Mouse (Mus musculus): ENCODE results near the gene Zfp775.

Gene Zfp775

GRCm38 (mm10) chr6:48627511-48627924 lies 25.7 kb downstream of the Zfp775 start:
- no peak for DNase-seq (ENCODE audit: low read depth in 1 of 2, low spot score in 2 of 2)

DNA sequence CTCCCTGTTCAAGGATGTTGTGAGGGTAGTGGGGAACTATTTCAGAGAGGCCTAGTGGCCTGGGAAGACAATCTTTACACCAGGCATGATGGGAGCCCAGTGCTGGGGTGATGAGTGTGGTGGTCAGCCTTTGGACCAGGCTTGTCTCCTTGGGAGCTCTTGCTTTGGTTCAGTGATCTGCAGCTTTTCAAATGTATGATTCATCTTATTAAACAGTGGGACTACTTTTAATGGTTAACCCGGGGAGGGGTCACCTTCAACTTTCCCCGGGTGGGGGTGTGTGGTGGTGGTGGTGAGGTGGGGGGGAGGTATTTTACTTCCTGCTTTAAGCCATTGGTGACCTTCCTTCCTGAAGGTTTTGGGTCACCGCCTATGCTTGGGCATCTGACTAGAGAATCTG lies 26.5 kb downstream of the Zfp775 start:
- DNase-seq (ENCODE audit: low read depth in 1 of 2, low spot score in 2 of 2), result no peak

GRCm38 (mm10) chr6:48628808-48629660 lies 27.2 kb downstream of the Zfp775 start:
- no peak for DNase-seq (ENCODE audit: low read depth in 1 of 2, low spot score in 2 of 2)

GRCm38 (mm10) chr6:48629661-48630034 lies 27.8 kb downstream of the Zfp775 start:
- no peak for DNase-seq (ENCODE audit: low read depth in 1 of 2, low spot score in 2 of 2)

- DNase-seq (ENCODE audit: low read depth in 1 of 2, low spot score in 2 of 2), result no peak
Measured at GRCm38 (mm10) chr6:48630831-48631230, 29.0 kb downstream of the Zfp775 start.

GRCm38 (mm10) chr6:48635105-48635504 lies 33.2 kb downstream of the Zfp775 start:
- no peak for DNase-seq (ENCODE audit: low read depth in 1 of 2, low spot score in 2 of 2)

GRCm38 (mm10) chr6:48636515-48636914 lies 34.7 kb downstream of the Zfp775 start:
- DNase-seq (ENCODE audit: low read depth in 1 of 2, low spot score in 2 of 2), result no peak

DNA sequence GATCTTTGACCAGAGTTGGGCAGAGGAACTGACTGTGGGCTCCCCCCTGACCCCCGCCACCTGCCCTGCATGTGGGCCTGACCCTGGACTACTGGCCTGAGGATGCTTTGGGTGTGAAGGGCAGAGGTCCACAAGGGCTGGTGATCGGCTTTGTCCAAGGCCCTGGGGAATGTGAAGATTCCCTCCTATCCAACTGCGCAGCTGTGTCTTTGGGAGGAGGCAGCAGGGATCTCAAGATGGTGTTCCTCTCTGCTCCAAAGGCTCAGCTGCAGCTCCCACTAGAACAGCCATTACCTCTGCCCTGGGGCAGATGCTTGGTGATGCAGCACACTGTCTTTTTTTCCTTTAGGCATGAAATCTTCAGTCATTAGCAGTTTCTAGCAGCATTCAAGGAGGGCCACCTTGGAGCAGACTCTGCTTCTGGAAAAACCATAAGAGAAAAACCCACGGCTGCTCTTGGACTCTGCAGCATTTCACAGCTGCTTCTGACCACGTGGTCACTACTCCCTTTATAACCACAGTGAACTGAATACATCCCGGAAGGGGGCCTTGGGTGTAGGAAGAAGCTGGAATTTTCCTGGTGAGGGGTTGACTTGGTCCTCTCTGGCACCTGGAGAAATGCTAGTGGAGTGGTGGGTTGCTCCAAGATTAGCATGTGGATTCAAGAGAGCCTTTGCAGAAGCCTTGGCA lies 36.1 kb downstream of the Zfp775 start:
- DNase-seq (ENCODE audit: low read depth in 1 of 2, low spot score in 2 of 2), result no peak

- no peak for DNase-seq (ENCODE audit: low read depth in 1 of 2, low spot score in 2 of 2)
Measured at GRCm38 (mm10) chr6:48638553-48638952, 36.7 kb downstream of the Zfp775 start.

DNA sequence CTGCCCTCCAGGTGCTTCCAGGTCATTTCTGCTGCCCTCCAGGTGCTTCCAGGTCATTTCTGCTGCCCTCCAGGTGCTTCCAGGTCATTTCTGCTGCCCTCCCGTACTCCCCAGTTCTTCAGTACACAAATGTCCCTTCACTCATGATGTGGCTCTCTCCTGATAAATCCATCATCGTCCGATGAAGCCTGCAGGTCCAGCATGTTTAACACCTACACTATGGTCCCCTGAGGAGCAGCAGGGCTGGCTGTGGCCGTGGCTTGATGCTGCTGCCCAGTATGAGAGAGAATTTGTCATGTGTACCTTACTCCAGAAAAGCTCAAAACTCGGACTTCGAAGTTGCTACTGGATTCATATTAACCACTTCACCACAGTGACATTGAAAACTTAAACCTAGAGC lies 39.5 kb downstream of the Zfp775 start:
- DNase-seq (ENCODE audit: low read depth in 1 of 2, low spot score in 2 of 2), result no peak

DNA sequence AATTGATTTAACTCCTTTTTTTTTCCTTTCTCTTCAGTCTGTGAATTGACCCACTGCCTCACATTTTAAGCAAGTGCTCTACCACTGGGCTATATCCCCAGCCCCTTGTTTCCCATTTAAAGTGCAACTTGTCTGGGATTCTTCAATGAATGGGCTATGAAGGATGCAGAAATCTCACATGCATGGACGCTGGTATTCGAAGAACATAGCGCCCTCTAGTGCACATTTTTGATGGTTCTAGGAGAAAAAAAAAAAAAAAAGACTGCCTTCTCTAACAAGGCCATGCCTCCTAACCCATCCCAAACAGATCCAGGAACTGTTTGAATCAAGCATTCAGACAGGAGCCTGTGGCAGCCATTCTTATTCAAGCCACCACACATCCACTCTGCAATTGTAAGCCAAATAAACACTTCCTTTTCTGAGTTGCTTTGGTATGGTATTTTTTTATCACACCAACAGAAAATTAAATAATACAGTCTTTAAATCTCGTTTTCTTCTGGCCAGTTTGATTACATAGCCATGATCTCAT lies 41.0 kb downstream of the Zfp775 start:
- DNase-seq (ENCODE audit: low read depth in 1 of 2, low spot score in 2 of 2), result no peak

- DNase-seq (ENCODE audit: low read depth in 1 of 2, low spot score in 2 of 2), result peak in 1 of 2 experiments; percentile 15
Measured at GRCm38 (mm10) chr6:48645660-48646308, 43.9 kb downstream of the Zfp775 start.

DNA sequence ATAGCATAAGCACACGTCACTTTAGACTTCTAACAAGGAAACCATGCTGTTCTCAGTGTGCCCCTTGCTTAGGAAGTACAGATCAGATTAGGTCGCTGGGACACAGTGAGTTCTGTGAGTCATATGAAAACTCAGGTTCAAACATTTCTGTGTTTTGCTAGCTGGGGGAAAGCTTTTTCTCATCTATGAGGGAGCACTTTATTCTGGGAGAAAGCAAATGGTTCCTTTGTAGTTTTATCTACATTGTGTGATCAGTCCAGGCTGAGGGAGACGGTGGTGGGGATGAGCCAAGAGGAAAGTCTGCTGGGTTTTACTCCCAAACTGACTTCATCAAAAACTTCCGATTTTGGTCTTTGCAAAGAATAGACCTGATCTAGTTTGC lies 44.4 kb downstream of the Zfp775 start:
- DNase-seq (ENCODE audit: low read depth in 1 of 2, low spot score in 2 of 2), result no peak

GRCm38 (mm10) chr6:48646995-48647394 lies 45.1 kb downstream of the Zfp775 start, which contains the start of gene Gimap8:
Gene Gimap8, plus strand, starts transcription at chr6:48647234.
- peak in 1 of 2 experiments; percentile 19 for DNase-seq (ENCODE audit: low read depth in 1 of 2, low spot score in 2 of 2)

- no peak for DNase-seq (ENCODE audit: low read depth in 1 of 2, low spot score in 2 of 2)
Measured at GRCm38 (mm10) chr6:48647611-48648010, 45.7 kb downstream of the Zfp775 start.

DNA sequence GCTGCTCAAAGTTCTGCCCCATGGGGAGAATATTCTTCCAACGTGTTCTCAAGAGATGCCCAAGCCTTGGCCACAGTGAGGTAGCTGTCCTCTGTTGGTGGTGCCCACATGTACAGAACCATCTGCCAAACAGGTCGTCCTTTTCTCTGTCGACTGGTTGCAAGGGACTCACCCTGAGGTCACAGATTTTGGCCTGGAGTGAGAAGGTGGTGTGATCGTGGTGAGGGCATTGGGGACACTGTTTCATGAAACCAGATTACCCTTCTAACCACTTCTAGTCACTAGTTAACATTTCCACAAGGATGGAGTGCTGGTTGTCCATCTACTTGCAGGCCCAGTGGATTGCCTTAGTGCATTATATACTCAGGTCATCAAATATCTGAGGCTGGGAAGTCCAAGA lies 46.9 kb downstream of the Zfp775 start:
- no peak for DNase-seq (ENCODE audit: low read depth in 1 of 2, low spot score in 2 of 2)

GRCm38 (mm10) chr6:48650041-48650440 lies 48.2 kb downstream of the Zfp775 start:
- no peak for DNase-seq (ENCODE audit: low read depth in 1 of 2, low spot score in 2 of 2)

DNA sequence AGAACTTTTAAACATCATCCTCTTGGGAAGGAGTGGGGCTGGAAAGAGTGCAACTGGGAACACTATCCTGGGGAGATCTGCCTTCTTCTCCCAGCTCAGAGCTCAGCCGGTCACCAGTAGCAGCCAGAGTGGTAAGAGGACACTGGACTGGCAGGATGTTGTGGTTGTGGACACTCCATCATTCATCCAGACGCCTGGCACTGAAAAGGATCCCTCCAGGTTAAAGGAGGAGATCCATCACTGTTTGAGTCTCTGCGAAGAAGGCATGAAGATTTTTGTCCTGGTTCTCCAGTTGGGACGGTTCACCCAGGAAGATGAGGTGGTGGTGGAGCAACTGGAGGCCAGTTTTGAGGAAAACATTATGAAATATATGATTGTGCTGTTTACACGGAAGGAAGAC lies 56.9 kb downstream of the Zfp775 start:
- DNase-seq (ENCODE audit: low read depth in 1 of 2, low spot score in 2 of 2), result no peak

GRCm38 (mm10) chr6:48664750-48665149 lies 62.9 kb downstream of the Zfp775 start:
- no peak for DNase-seq (ENCODE audit: low read depth in 1 of 2, low spot score in 2 of 2)

GRCm38 (mm10) chr6:48665471-48665870 lies 63.6 kb downstream of the Zfp775 start:
- no peak for DNase-seq (ENCODE audit: low read depth in 1 of 2, low spot score in 2 of 2)

DNA sequence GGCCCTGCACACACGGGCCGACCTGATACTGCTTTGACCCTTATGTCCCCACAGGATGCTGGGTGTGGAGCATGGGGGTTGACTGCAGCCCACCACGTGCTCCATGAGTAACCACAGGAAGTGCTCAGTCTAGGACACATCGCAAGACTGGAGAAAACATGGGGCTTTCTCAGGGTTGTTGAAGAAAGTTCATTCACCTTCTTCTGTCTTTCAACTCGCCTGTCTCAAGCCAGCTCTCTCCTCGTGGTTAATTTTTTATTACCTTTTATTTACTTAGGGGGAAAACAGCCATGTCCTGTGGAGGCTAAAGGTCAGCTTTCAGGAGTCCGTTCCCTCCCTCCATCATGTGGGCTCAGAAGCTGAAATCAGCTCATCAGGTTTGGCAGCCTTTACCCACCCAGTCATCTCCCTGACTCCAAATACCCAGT lies 64.3 kb downstream of the Zfp775 start:
- DNase-seq (ENCODE audit: low read depth in 1 of 2, low spot score in 2 of 2), result no peak

- no peak for DNase-seq (ENCODE audit: low read depth in 1 of 2, low spot score in 2 of 2)
Measured at GRCm38 (mm10) chr6:48668022-48668421, 66.2 kb downstream of the Zfp775 start.
